In genomic region chr15:103514914-103515313, GRCm38 (mm10) we compare ENCODE assay signal across 12 mouse cellular contexts. TPM values are rescaled to one million over a fixed set of nuclear protein-coding genes. Genes with fewer than 3 reads are reported as not detected.
A peak's percentile ranks its signal among the peaks of the same experiment; 100 is the strongest.
DNase-seq lines count a peak whose midpoint lies in the region; ATAC-seq and TF ChIP-seq lines count a peak whose summit lies in the region.
"Had no signal": no experiment of that assay in that cellular context is flagged by ENCODE, and none has a peak within 500 bp of the region (broad histone marks: within the 10 kb centered on the region; RNA-seq: fewer than 3 reads in every experiment).

No protein-coding gene starts in this region.

- no peak overlapping the region for H3K4me3 ChIP-seq in lung, embryonic 14.5 days (ENCODE audit: low read depth, low read length)
- H3K4me3 ChIP-seq in intestine, embryonic 15.5 days (replicated peaks) = no peak overlapping the region
- H3K4me3 ChIP-seq in neural tube, embryonic 15.5 days (replicated peaks) = peak overlapping the region; percentile 35; the same call in 1 of the 2 replicates

- DNase-seq in lung, embryonic 14.5 days = no peak
- DNase-seq in lung, postnatal 14 days = no peak
- DNase-seq in heart, adult 18-20 months = peak; percentile 45 to 59
- DNase-seq in cerebellum, adult 11-12 months = no peak
- no peak for DNase-seq in retina, postnatal 1 day
- DNase-seq in embryo, embryonic 10.5 days (ENCODE audit: low spot score) = no peak
- DNase-seq: cerebellum, adult 9-11 months had no signal

- WGBS in lung, embryonic 14.5 days = 44% methylated on average over 3 of the region's 3 CpGs
- WGBS in intestine, embryonic 15.5 days = 47% methylated on average over 3 of the region's 3 CpGs
- 44% methylated on average over 3 of the region's 3 CpGs for WGBS in neural tube, embryonic 15.5 days

- peaks cover 5% of the 10 kb centered on the region; the same call in 1 of the 2 replicates for H3K4me1 ChIP-seq in lung, embryonic 14.5 days (ENCODE audit: insufficient read depth)
- H3K4me1 ChIP-seq in intestine, embryonic 15.5 days (replicated peaks) = peaks cover 16% of the 10 kb centered on the region; the same call in 1 of the 2 replicates
- peaks cover 71% of the 10 kb centered on the region for H3K4me1 ChIP-seq in neural tube, embryonic 15.5 days

- no peak for ATAC-seq in lung, embryonic 14.5 days (ENCODE audit: insufficient read depth)
- ATAC-seq in intestine, embryonic 15.5 days = no peak
- no peak for ATAC-seq in neural tube, embryonic 15.5 days (ENCODE audit: low FRiP score)

- peak overlapping the region; percentile 60; the same call in 1 of the 2 replicates for H3K4me2 ChIP-seq in lung, embryonic 14.5 days
- H3K4me2 ChIP-seq in intestine, embryonic 15.5 days (replicated peaks) = peak overlapping the region; percentile 65; the same call in 1 of the 2 replicates
- H3K4me2 ChIP-seq in neural tube, embryonic 15.5 days = peak overlapping the region; percentile 55

- no peak overlapping the region for H3K9ac ChIP-seq in lung, embryonic 14.5 days
- no peak overlapping the region for H3K9ac ChIP-seq in intestine, embryonic 15.5 days
- H3K9ac ChIP-seq in neural tube, embryonic 15.5 days (replicated peaks) = peak overlapping the region; percentile 26; the same call in 1 of the 2 replicates

- H3K9me3 ChIP-seq in lung, embryonic 14.5 days (ENCODE audit: low read depth, low read length) = no peaks in the 10 kb centered on the region
- no peaks in the 10 kb centered on the region for H3K9me3 ChIP-seq in intestine, embryonic 15.5 days
- H3K9me3 ChIP-seq in neural tube, embryonic 15.5 days (replicated peaks) = no peaks in the 10 kb centered on the region

- H3K27me3 ChIP-seq in lung, embryonic 14.5 days (ENCODE audit: insufficient read depth, low read length) = no peaks in the 10 kb centered on the region; the same call in 1 of the 2 replicates
- H3K27me3 ChIP-seq in intestine, embryonic 15.5 days (replicated peaks) = no peaks in the 10 kb centered on the region
- no peaks in the 10 kb centered on the region for H3K27me3 ChIP-seq in neural tube, embryonic 15.5 days (replicated peaks)

- no peaks in the 10 kb centered on the region for H3K36me3 ChIP-seq in lung, embryonic 14.5 days (ENCODE audit: insufficient read depth)
- no peaks in the 10 kb centered on the region for H3K36me3 ChIP-seq in intestine, embryonic 15.5 days
- no peaks in the 10 kb centered on the region for H3K36me3 ChIP-seq in neural tube, embryonic 15.5 days

- TF ChIP-seq CTCF in lung, embryonic 14.5 days (IDR thresholded peaks at IDR 0.05; ENCODE audit: low read depth) = no peak

- no peak overlapping the region for H3K27ac ChIP-seq in lung, embryonic 14.5 days (ENCODE audit: low read depth)
- H3K27ac ChIP-seq in intestine, embryonic 15.5 days = no peak overlapping the region
- peak overlapping the region; percentile 67 for H3K27ac ChIP-seq in neural tube, embryonic 15.5 days (replicated peaks)

RNA-seq across cellular contexts. Expression of gene Pde1b, which starts 12.1 kb away (rescaled TPM):
- polyA plus RNA-seq in lung, embryonic 14.5 days (2014; fragmentation: Nextera tagmentation; extraction: Ambion mirVana) = 1.8 and 2.5 TPM in 2 replicates
- total RNA-seq in heart, adult 18-20 months (2021) = 1 to 10 TPM in 1 of 2 experiments, under 1 TPM in 1; 0.87 to 1.6 TPM
- polyA plus RNA-seq in intestine, embryonic 15.5 days (2015; fragmentation: Nextera tagmentation; extraction: Ambion mirVana) = 5.1 and 6.3 TPM in 2 replicates
- 77.9 and 89.8 TPM in 2 replicates for polyA plus RNA-seq in neural tube, embryonic 15.5 days (2015; fragmentation: Nextera tagmentation; extraction: Ambion mirVana)

RNA-seq across cellular contexts. Expression of gene Ppp1r1a, which starts 22.9 kb away (rescaled TPM):
- 6.3 and 6.9 TPM in 2 replicates for polyA plus RNA-seq in lung, embryonic 14.5 days (2014; fragmentation: Nextera tagmentation; extraction: Ambion mirVana)
- total RNA-seq in heart, adult 18-20 months (2021) = 10 to 100 TPM in 1 of 2 experiments, 1 to 10 TPM in 1; 9.9 to 10.1 TPM
- 9.8 and 10.3 TPM in 2 replicates for polyA plus RNA-seq in intestine, embryonic 15.5 days (2015; fragmentation: Nextera tagmentation; extraction: Ambion mirVana)
- 94.4 and 118 TPM in 2 replicates for polyA plus RNA-seq in neural tube, embryonic 15.5 days (2015; fragmentation: Nextera tagmentation; extraction: Ambion mirVana)
- total RNA-seq: MEL had no signal

RNA-seq across cellular contexts. Expression of gene Glycam1, which starts 50.0 kb away (rescaled TPM):
- polyA plus RNA-seq in lung, embryonic 14.5 days (2014; fragmentation: Nextera tagmentation; extraction: Ambion mirVana) = not detected in 2 replicates
- 100 to 1,000 TPM in 1 of 2 experiments, not detected in 1; 120 TPM for total RNA-seq in heart, adult 18-20 months (2021)
- not detected in 2 replicates for polyA plus RNA-seq in intestine, embryonic 15.5 days (2015; fragmentation: Nextera tagmentation; extraction: Ambion mirVana)
- polyA plus RNA-seq in neural tube, embryonic 15.5 days (2015; fragmentation: Nextera tagmentation; extraction: Ambion mirVana) = not detected in 2 replicates
- total RNA-seq: MEL had no signal
- polyA plus RNA-seq: limb, embryonic 11.5 days; spleen, adult 2 months had no signal

Comparison
In these comparisons a context has a peak if more than half of its experiments do, and no peak if none do; other contexts are left out.
1. DNase-seq: peak in heart, adult 18-20 months (2 of 2); none in lung, embryonic 14.5 days (single experiment), lung, postnatal 14 days (single experiment), cerebellum, adult 11-12 months (single experiment), retina, postnatal 1 day (single experiment) and embryo, embryonic 10.5 days (single experiment).
2. RNA of gene Pde1b, which starts 12.1 kb away (polyA plus RNA-seq): 77.9 to 89.8 TPM in neural tube, embryonic 15.5 days; 5.1 to 6.3 TPM in intestine, embryonic 15.5 days and 1.8 to 2.5 TPM in lung, embryonic 14.5 days; every median in the first group is over 10 times any median in the second.
3. Peak in every context shown above with its lines, with median percentiles within 50 percentile points of each other: H3K4me2 ChIP-seq.